Mouse (Mus musculus) large intestine, adult 2 months (tissue): ENCODE results near the gene Tollip. TPM values are rescaled to one million over a fixed set of nuclear protein-coding genes. Genes with fewer than 3 reads are reported as not detected.

Source experiments
- DNase-seq: peaks from one replicate; pipeline ENCODE4 v3.0.0-alpha.2; 2012; ENCODE audit warnings: low read depth, low spot score
- WGBS: fragments of 180-500 bp; shearing (Covaris S2); methylation state at CpG from one replicate; pipeline ENCODE4 v1.1.7; 2018; 5-methylcytosine and 5-hydroxymethylcytosine counted together
- polyA plus RNA-seq: library from polyadenylated mRNA; depleted of rRNA; stranded (reverse); fragments of >200 nt; gene quantifications from 2 replicates; pipeline ENCODE4 v1.2.3, GENCODE M21; 2012; rRNA removed

The Tollip gene
- polyA plus RNA-seq: 53.0 and 95.0 TPM in 2 replicates

GRCm38 (mm10) chr7:141918407-141918806 is at the start of gene Tollip:
Gene Tollip, minus strand, starts transcription at chr7:141918507.
- no peak for DNase-seq
- 92% methylated on average over 2 of the region's 2 CpGs for WGBS

GRCm38 (mm10) chr7:141966281-141966680 is 48.0 kb upstream of the Tollip start:
- 65% methylated on average over 2 of the region's 2 CpGs for WGBS
- DNase-seq: no peak

GRCm38 (mm10) chr7:141962521-141962920 is 44.2 kb upstream of the Tollip start:
- 94% methylated on average over 3 of the region's 3 CpGs for WGBS
- no peak for DNase-seq

GRCm38 (mm10) chr7:141961491-141961890 is 43.2 kb upstream of the Tollip start:
- 80% methylated on average over 3 of the region's 3 CpGs for WGBS
- DNase-seq: no peak

GRCm38 (mm10) chr7:141960926-141961325 is 42.6 kb upstream of the Tollip start:
- no peak for DNase-seq
- WGBS: 69% methylated on average over 2 of the region's 2 CpGs

GRCm38 (mm10) chr7:141959133-141959532 is 40.8 kb upstream of the Tollip start:
- WGBS: 67% methylated on average over 1 of the region's 1 CpGs
- no peak for DNase-seq

GRCm38 (mm10) chr7:141958211-141958610 is 39.9 kb upstream of the Tollip start:
- no peak for DNase-seq
- WGBS: 79% methylated on average over 2 of the region's 2 CpGs

- WGBS: 79% methylated on average over 4 of the region's 4 CpGs
- DNase-seq: no peak
These were observed 39.3 kb upstream of the Tollip start for GRCm38 (mm10) chr7:141957524-141958051.

GRCm38 (mm10) chr7:141956174-141956566 is 37.9 kb upstream of the Tollip start:
- 78% methylated on average over 8 of the region's 8 CpGs for WGBS
- DNase-seq: no peak

- 64% methylated on average over 5 of the region's 5 CpGs for WGBS
These were observed 37.4 kb upstream of the Tollip start for GRCm38 (mm10) chr7:141955565-141956173.

GRCm38 (mm10) chr7:141953616-141954015 is 35.3 kb upstream of the Tollip start:
- WGBS: 68% methylated on average over 6 of the region's 6 CpGs

More at GRCm38 (mm10) chr7:141955565-141956173, 37.4 kb upstream of the Tollip start:
- no peak for DNase-seq

GRCm38 (mm10) chr7:141952920-141953319 is 34.6 kb upstream of the Tollip start:
- 76% methylated on average over 4 of the region's 4 CpGs for WGBS

More at GRCm38 (mm10) chr7:141953616-141954015, 35.3 kb upstream of the Tollip start:
- DNase-seq: no peak

GRCm38 (mm10) chr7:141951821-141952220 is 33.5 kb upstream of the Tollip start:
- no peak for DNase-seq
- 89% methylated on average over 4 of the region's 4 CpGs for WGBS

More at GRCm38 (mm10) chr7:141952920-141953319, 34.6 kb upstream of the Tollip start:
- DNase-seq: no peak

GRCm38 (mm10) chr7:141950104-141951013 is 32.1 kb upstream of the Tollip start:
- DNase-seq: no peak
- WGBS: 3% methylated on average over 84 of the region's 84 CpGs

- DNase-seq: no peak
- WGBS: 2% methylated on average over 38 of the region's 54 CpGs
These were observed 31.4 kb upstream of the Tollip start for GRCm38 (mm10) chr7:141949799-141950103.

- WGBS: 2% methylated on average over 55 of the region's 55 CpGs
- DNase-seq: peak; percentile 64
These were observed 30.8 kb upstream of the Tollip start, which contains the start of gene Brsk2 for GRCm38 (mm10) chr7:141948906-141949798. Gene Brsk2, plus strand, starts transcription at chr7:141949751.

GRCm38 (mm10) chr7:141948045-141948444 is 29.7 kb upstream of the Tollip start:
- 86% methylated on average over 1 of the region's 1 CpGs for WGBS
- DNase-seq: no peak

GRCm38 (mm10) chr7:141947512-141947911 is 29.2 kb upstream of the Tollip start:
- DNase-seq: no peak

GRCm38 (mm10) chr7:141945927-141946326 is 27.6 kb upstream of the Tollip start:
- WGBS: 18% methylated on average over 7 of the region's 7 CpGs
- DNase-seq: no peak

GRCm38 (mm10) chr7:141943444-141943843 is 25.1 kb upstream of the Tollip start:
- no peak for DNase-seq
- WGBS: 68% methylated on average over 5 of the region's 5 CpGs
